Mouse (Mus musculus): ENCODE data around the gene Serinc4.
A peak's percentile ranks its signal among the peaks of the same experiment; 100 is the strongest.

Serinc4 gene

GRCm38 (mm10) chr2:121447006-121447405 lies 9.6 kb downstream of the Serinc4 start:
- DNase-seq (ENCODE audit: low spot score) = no peak

DNA sequence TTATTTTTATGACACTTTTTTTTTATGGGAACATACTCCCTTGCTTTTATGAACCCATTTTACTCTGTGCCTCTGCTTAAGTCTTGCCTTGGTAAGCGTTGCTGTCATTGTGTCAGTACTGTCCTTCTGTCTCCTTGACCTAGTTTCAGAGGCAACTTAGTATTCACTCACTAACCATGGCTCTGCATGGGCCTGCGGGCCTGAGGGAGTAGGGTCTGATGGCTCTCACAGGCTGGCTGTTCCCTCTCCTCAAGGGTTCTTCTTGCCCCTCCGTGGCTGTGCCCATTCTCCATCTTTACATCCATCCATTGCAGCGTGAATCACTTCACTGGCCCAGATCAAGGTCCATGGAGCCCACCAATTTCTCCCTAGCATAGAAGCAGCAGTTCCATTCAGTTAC lies 10.1 kb downstream of the Serinc4 start:
- DNase-seq (ENCODE audit: low spot score) = no peak

DNA sequence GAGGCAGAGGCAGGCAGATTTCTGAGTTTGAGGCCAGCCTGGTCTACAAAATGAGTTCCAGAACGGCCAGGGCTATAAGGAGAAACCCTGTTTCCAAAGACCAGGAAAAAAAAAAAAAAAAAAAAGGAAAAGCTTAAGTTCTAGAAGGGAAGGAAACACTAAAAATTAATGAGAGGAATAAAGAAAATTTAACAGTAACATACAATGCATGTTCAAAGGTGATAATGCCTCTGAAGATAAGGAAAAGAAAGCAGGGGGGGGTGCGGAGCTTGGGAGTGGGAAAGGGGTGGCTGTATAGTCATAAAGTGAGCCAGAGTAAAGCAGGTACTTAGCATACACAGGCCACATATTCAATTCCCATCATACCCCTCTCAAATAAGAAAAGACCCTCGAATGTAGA lies 11.5 kb downstream of the Serinc4 start:
- DNase-seq (ENCODE audit: low spot score) = no peak

- no peak for DNase-seq (ENCODE audit: low spot score)
These were observed 12.4 kb downstream of the Serinc4 start, which contains the start of gene Ell3 for GRCm38 (mm10) chr2:121444178-121444577. TSS of gene Ell3 (minus strand) at chr2:121444278.

- no peak for DNase-seq (ENCODE audit: low spot score)
These were observed 13.6 kb downstream of the Serinc4 start for GRCm38 (mm10) chr2:121443068-121443349.

DNA sequence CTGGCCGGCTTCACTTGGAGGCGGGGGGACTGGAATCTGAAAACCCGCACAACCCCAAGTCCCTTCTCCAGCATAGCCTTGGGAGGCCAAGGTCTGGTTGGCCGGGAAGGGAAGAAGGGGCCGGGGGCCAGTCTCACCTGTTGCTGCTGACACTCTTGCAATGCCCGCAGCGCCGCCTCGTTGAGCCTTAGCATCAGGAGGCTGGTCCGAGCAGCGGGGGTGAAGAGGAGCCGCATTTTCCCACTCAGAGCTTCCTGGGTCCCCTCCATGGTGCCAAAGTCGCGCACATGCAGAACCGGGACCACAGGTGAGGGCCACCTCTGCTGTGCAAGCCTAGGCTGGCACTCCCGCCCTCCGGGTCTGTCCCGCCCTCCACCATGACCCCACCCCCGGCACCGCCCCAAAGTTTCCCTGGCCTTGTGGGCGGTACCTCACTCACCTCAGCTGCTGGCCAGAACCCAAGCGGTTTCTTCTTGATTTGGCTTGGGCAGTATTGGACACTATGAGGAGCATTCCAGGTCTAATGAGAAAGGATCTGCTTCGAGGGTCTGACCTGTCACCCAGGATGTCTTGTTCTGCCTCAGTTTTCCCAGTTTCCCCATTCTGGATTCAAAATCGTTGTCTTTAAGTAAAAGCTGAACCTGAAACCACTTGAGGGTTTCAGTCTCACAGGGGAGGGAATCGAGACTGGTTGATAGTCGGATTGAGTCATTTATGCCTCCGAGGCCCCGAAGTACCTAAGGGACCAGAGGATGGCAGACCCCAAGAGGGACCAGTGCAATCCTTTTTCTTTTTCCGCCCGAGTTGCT lies 14.1 kb downstream of the Serinc4 start:
- no peak for DNase-seq (ENCODE audit: low spot score)

- DNase-seq (ENCODE audit: low spot score) = no peak
These were observed 14.8 kb downstream of the Serinc4 start for GRCm38 (mm10) chr2:121441800-121442199.

- no peak for DNase-seq (ENCODE audit: low spot score)
These were observed 15.6 kb downstream of the Serinc4 start for GRCm38 (mm10) chr2:121440834-121441605.

- no peak for DNase-seq (ENCODE audit: low spot score)
These were observed 16.8 kb downstream of the Serinc4 start for GRCm38 (mm10) chr2:121439746-121440145.

DNA sequence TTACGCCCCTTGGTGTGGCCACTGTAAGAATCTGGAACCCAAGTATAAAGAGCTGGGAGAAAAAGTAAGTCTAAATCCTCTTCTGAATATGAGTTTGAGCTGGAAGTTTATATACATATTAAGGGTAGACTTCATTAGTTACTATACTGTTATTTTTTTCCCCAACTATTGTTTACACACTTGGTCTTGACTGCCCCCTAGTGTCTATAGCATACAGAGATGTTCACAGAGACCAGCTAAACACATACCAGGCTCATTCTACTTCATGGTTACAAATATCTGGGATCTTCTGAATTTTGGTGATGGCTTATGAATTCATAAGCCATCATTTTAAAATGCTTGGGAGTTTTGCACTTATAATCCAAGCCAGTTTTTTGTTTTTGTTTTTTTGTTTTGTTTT lies 21.7 kb downstream of the Serinc4 start:
- peak; percentile 60 for DNase-seq (ENCODE audit: low spot score)

- DNase-seq (ENCODE audit: low spot score) = no peak
These were observed 30.7 kb downstream of the Serinc4 start for GRCm38 (mm10) chr2:121425890-121426289.

DNA sequence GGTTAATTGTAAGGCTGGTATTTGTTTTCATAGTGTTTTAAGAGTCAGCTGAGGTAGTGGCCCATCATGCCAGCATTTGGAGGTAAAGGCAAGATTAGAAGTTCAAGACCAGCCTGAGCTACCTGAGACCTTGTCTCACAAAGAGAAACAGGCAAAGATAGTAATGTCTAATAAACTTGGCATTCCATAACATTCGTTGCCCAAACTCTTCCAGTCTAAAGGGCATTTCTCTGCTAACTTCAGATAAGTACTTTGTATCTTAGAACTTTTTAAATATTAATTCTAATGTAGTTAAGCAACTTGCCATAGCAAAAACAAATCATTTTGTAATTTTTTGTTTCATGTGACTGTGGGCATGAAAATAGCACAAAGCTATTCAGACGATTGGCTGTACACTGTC lies 33.4 kb downstream of the Serinc4 start:
- DNase-seq (ENCODE audit: low spot score) = no peak

DNA sequence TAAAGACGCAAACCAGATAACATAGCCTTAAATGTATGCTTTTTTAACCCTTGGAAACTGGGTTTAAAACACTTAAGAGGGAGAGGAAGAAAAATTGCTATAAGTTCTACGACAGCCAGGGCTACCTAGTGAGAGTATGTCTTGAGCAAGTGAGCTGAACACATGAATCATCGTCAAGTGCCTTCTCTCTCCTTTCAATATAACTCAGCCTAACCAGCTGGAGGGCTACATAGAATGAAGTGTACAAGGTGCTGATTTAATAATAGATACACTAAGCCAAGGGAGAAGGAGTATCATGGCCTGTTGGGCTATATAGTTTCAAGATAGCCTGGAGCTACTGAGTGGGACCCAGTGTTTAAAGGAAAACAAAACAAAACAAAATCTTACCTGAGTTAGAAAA lies 38.1 kb downstream of the Serinc4 start:
- no peak for DNase-seq (ENCODE audit: low spot score)

GRCm38 (mm10) chr2:121416356-121416755 lies 40.2 kb downstream of the Serinc4 start:
- DNase-seq (ENCODE audit: low spot score) = no peak

DNA sequence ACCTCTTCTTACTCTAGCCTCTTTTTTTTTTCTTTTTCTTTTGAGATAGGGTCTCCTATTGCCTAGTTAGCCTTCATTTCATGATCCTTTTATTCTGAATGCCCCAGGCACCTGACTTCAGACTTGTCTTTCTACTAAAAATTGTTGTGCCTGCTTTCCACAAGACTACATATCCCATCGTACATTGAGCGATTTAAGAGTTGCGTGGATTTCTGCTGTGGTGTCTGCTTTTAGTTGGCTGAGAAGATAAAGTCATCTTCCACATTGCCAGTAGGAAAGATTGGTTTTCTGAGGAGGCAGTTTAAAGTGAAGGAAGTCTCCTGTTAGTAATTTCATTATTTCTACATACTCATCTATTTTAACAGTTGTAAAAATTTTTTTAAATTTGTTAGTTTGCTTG lies 41.0 kb downstream of the Serinc4 start:
- no peak for DNase-seq (ENCODE audit: low spot score)

DNA sequence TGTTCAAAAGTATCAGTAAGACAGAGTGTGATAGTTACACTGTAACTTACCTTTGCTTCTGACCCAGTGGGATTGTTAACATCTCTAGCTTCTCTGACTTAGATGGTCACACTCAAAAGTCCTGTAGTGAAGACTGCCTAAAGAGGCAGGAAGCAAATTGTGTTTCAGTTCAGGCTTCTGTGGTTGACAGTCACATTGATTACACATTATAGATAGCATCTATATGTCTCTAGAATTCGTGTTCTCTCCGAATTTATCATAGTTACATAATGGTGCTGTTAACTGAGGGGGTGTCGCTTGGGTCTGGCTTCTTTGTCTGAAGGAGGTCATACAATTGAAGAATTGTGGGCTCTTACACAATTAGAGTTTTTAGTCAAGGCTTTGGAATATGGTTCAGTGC lies 41.5 kb downstream of the Serinc4 start:
- DNase-seq (ENCODE audit: low spot score) = no peak

- DNase-seq (ENCODE audit: low spot score) = peak; percentile 53
These were observed 42.4 kb downstream of the Serinc4 start for GRCm38 (mm10) chr2:121414139-121414685.

GRCm38 (mm10) chr2:121413387-121414042 lies 43.1 kb downstream of the Serinc4 start, which contains the start of the genes Pdia3 and Catsper2:
TSS of gene Pdia3 (plus strand) at chr2:121413775.
TSS of gene Catsper2 (minus strand) at chr2:121413792.
- peak; percentile 91 for DNase-seq (ENCODE audit: low spot score)

GRCm38 (mm10) chr2:121412843-121413386 lies 43.7 kb downstream of the Serinc4 start:
- peak; percentile 63 for DNase-seq (ENCODE audit: low spot score)

GRCm38 (mm10) chr2:121408160-121408559 lies 48.4 kb downstream of the Serinc4 start:
- peak; percentile 65 for DNase-seq (ENCODE audit: low spot score)

DNA sequence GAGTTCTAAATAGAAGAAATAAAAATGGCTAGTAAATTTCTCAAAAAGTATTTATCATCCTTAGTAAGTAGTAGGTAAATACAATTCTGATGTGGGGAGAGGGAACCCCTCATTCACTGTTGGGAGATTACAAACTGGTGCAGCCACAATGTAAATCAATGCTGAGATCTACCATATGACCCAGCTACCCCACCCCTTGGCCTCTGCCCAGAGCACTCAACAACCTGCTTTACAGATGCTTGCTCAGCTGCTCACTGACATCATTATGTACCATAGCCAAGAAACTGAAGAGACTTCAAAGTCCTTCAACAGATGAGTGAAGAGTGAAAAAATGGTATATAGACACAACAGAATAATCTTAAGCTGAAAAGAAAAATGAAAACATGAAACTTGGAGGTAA lies 53.3 kb downstream of the Serinc4 start:
- DNase-seq (ENCODE audit: low spot score) = no peak

DNA sequence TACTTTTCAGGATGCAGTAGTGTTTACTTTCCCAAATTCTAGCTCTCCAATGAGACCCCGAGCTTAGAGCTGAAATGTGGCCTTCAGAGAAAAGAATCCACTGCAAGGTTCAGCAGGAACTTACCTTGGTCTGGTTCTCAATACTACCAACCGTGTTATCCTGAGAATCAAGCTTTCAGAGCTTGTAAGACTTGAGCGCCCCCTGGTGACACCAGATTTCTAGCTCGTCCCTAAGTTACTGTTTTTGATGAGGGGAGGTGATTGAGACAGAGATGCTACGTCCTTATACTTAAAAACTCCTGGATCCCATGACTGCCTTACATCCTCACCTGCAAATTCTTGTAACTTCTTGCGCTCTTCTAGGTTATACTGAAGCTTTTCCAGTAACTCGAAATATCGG lies 60.0 kb downstream of the Serinc4 start:
- peak; percentile 86 for DNase-seq (ENCODE audit: low spot score)

Data from adipocyte (in vitro differentiated cells).